Mouse (Mus musculus) adrenal gland, postnatal 10 days (tissue): ENCODE measurements around the gene Pcsk4. TPM values are rescaled to one million over a fixed set of nuclear protein-coding genes. Genes with fewer than 3 reads are reported as not detected.

Experiments
- DNase-seq: peaks from one replicate; pipeline ENCODE4 v3.0.0; 2021; ENCODE audit warnings: mixed read lengths
- total RNA-seq, 2 experiments: library from RNA; stranded (reverse); gene quantifications; 2 replicates each; pipeline ENCODE4 v1.2.3; 2021

Gene Pcsk4
- total RNA-seq, 2 experiments from 2014 or later, result 4.1 to 7.6 TPM

- peak; percentile 90 for DNase-seq
Observed at GRCm38 (mm10) chr10:80323261-80324119, 5.8 kb downstream of the Pcsk4 start.

- DNase-seq, result peak; percentile 43
Observed at GRCm38 (mm10) chr10:80322811-80323211, 6.5 kb downstream of the Pcsk4 start.

GRCm38 (mm10) chr10:80321670-80322581 is 7.4 kb downstream of the Pcsk4 start:
- DNase-seq, result no peak

DNA sequence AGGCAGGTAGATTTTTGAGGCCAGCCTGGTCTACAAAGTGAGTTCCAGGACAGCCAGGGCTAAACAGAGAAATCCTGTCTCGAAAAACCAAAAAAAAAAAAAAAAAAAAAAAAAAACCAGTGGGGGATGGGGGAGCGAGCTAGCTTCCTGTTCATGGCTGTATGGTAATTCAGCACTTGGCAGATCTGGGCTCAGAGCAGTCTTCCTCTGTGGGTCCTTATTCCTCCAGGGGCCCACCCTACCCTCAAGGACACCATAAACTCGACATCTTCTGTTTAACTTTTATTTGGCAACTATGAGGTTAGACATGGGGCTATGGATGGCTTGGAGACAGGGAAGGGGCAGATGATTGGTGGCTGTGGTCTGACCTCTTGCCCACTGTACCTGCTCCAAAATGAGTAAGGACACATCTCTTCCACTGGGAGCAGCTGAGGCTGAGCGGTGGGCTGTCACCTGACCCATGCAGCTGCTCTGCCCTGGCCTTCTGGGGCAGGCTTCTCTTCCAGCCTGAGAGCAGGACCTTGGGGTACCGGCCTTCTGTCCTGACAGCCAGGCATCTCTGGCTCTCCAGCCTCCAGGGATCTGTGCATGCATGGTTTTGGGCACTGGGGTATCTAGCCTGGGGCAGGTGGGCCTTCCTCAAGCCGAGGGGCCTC is 8.2 kb downstream of the Pcsk4 start:
- no peak for DNase-seq

DNA sequence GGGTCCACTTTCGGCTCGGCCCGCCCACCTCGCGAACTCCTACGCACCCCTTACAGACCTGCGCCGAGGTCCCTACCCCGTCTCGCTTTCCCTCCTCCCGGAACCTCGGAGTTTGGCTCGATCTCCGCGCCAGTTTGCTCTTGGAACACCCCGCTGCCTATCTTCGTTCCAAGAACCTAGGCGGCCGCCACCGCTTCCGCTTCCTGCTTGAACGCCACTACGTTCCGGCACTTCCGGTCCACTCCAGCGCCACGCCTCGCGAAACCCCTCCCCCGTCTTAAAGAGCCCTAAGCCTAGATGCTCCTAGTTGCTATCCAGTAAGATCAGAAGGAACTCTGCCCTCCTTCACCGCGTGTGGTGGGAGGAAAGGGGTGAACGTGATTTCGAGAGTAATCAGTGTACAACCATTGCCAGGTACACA is 8.9 kb downstream of the Pcsk4 start, which contains the start of gene 2310011J03Rik:
Gene 2310011J03Rik, minus strand, starts transcription at position 198 of the 421 bp plus-strand sequence.
- DNase-seq, result peak; percentile 95

DNA sequence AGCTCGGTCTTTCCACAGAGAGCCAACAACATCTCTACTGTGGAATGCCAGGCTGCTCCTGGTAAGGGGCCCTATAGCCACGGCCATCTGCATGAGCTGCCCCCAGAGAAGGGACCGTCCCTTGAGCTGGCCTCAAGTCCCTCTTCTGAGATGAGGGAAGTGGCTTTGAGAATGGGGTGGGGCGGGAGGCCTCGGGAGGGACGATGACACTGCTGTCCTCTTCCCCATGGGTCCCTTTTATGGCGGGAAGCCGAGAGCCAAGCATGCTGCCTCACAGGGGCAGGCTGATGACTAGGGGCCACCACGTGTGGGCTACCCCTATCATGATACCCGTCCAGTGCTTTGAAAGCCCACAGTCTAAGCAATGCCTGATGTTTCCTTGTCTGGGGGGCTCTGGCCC is 12.3 kb downstream of the Pcsk4 start:
- DNase-seq, result no peak

DNA sequence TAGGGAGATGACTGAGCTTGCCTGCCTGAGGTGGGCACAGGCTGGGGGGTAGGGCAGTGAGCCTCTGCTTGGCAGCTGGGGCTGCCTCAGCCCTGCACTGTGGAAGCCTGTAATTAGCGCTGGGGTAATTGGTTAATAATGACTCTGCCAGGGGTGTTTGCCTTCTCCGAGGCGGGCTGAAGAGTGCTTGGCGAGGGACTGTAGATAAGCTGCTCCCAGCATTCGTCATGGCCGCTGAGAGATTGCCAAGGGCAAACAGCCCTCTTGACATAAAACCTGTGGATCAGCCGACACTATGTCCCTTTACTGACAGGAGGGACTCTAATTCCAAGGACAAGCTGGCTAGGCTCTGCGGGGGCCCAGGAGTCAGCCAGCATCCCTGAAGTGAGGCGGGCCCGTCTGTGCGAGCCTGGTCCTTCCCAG is 12.9 kb downstream of the Pcsk4 start:
- DNase-seq, result no peak

GRCm38 (mm10) chr10:80315315-80315714 is 14.0 kb downstream of the Pcsk4 start:
- no peak for DNase-seq

DNA sequence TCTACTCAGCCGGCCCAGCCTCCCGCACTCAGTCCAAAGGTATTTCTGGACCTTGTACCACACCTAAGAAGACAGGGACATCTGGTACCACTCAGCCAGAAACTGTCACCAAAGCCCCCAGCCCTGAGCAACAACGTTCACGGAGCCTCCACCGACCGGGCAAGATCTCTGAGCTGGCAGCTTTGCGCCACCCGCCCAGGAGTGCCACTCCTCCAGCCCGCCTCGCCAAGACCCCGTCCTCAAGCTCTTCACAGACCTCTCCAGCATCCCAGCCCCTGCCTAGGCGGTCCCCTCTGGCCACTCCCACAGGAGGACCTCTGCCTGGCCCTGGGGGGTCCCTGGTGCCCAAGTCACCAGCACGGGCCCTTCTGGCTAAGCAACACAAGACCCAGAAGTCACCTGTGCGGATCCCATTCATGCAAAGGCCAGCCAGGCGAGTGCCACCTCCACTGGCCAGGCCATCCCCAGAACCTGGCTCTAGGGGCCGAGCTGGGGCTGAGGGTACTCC is 14.8 kb downstream of the Pcsk4 start:
- no peak for DNase-seq

- no peak for DNase-seq
Observed at GRCm38 (mm10) chr10:80313627-80314201, 15.6 kb downstream of the Pcsk4 start.

DNA sequence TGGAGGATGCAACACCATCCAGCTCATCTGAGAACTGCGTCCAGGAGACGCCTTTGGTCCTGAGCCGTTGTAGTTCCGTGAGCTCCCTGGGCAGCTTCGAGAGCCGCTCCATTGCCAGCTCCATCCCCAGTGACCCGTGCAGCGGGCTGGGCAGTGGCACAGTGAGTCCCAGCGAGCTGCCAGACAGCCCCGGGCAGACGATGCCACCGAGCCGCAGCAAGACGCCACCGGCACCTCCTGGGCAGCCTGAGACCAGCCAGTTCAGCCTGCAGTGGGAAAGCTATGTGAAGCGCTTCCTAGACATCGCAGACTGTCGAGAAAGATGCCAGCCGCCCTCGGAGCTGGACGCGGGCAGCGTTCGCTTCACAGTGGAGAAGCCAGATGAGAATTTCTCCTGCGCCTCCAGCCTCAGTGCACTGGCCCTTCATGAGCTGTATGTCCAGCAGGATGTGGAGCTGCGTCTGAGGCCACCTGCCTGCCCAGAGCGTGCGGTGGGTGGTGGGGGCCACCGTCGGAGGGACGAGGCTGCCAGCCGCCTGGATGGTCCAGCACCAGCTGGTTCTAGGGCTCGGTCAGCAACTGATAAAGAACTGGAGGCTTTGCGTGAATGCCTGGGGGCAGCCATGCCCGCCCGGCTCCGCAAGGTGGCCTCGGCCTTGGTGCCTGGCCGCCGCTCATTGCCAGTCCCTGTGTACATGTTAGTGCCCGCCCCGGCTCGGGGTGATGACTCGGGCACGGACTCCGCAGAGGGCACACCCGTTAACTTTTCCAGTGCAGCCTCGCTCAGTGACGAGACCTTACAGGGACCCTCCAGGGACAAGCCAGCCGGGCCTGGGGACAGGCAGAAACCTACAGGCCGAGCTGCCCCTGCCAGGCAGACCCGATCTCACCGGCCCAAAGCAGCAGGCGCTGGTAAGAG is 16.5 kb downstream of the Pcsk4 start:
- no peak for DNase-seq

DNA sequence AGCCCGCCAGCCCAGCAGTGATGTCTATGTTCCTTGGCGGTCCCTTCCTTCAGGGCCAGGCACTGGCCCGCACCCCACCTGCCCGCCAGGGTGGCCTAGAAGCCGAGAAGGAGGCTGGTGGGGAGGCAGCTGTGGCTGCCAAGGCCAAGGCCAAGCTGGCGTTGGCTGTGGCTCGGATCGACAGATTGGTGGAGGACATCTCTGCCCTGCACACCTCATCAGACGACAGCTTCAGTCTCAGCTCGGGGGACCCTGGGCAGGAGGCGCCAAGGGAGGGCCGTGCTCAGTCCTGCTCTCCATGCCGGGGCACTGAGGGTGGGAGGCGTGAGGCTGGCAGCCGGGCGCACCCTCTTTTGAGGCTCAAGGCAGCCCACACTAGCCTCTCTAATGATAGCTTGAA is 17.7 kb downstream of the Pcsk4 start:
- DNase-seq, result no peak

DNA sequence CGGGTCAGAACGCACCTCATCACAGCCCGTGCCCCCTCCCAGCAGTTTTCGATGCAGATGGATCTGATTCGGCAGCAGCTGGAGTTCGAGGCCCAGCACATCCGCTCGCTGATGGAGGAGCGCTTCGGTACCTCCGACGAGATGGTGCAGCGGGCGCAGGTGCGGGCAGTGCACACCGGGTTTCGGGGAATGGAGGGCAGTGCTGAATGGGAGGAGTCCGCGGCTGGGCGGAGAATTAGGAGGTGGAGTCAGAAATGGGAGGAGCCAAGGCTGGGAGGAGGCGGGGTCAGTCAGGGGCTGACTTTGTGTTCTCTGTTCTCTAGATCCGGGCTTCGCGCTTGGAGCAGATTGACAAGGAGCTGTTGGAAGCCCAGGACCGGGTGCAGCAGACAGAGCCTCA is 24.4 kb downstream of the Pcsk4 start:
- peak; percentile 49 for DNase-seq

GRCm38 (mm10) chr10:80304458-80304857 is 24.8 kb downstream of the Pcsk4 start:
- DNase-seq, result no peak

- peak; percentile 85 for DNase-seq
Observed at GRCm38 (mm10) chr10:80302471-80302881, 26.8 kb downstream of the Pcsk4 start.

- no peak for DNase-seq
Observed at GRCm38 (mm10) chr10:80302082-80302355, 27.3 kb downstream of the Pcsk4 start.

GRCm38 (mm10) chr10:80301256-80302081 is 27.8 kb downstream of the Pcsk4 start:
- no peak for DNase-seq

- DNase-seq, result no peak
Observed at GRCm38 (mm10) chr10:80300672-80301181, 28.6 kb downstream of the Pcsk4 start.

GRCm38 (mm10) chr10:80299824-80300223 is 29.5 kb downstream of the Pcsk4 start:
- DNase-seq, result no peak

- DNase-seq, result no peak
Observed at GRCm38 (mm10) chr10:80299301-80299700, 30.0 kb downstream of the Pcsk4 start.
